16 mouse cellular contexts compared by ENCODE assay signal in the genomic region with DNA sequence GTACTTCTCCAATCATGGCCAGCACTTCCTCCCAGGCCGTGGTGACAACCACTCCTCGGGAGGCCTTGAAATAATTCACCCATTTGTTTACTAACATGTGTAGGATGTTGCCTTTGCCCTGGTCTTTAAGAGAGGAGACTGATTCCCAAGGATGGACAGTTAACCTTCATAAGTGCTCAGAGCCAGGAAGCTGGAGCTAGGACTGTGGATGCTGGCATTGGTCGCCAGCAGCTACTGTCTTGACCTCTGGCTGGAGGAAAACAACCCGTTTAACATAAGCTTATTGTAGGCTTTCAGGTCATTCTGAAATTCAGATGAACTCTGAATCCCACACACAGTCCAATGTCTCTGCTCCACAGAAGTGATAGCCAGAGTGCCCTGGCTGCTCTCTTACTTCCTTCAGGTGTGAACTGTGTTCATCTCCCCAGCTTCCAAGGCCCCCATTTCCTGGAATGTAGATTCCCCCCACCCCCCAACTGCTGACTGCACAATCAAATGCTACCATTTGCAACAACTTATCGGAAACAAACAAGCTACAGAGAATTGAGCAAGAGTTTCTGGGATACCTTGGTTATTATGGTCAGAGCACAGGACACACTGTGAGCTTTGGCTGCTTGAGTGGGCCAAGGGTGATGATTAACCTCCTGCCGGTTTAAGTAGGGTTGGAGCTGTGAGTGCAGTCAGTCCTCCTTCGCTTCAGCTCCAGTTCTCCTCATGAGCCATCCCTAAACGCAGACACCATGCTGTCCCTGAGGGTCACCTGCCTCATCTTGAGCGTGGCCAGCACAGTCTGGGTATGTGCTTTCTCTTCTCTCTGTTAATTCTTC. TPM values are rescaled to one million over a fixed set of nuclear protein-coding genes. Genes with fewer than 3 reads are reported as not detected.
DNase-seq lines count a peak whose midpoint lies in the region; ATAC-seq and TF ChIP-seq lines count a peak whose summit lies in the region.
"Had no signal": no experiment of that assay in that cellular context is flagged by ENCODE, and none has a peak within 500 bp of the region (broad histone marks: within the 10 kb centered on the region; RNA-seq: fewer than 3 reads in every experiment).

A gene (plus strand): TSS at position 602 of the 827 bp plus-strand sequence.

- WGBS in liver, postnatal 0 days (ENCODE audit: insufficient replicate concordance): 51% methylated on average over 9 of the region's 9 CpGs
- WGBS in hindbrain, embryonic 12.5 days: 86% methylated on average over 9 of the region's 9 CpGs

- intact Hi-C loops in heart, postnatal 36 days (cut with DNase I): no loop called here

- peak within 1 kb of the TSS; percentile 42 for H3K4me2 ChIP-seq in liver, postnatal 0 days (ENCODE audit: low read depth, low read length)
- H3K4me2 ChIP-seq in hindbrain, embryonic 12.5 days (replicated peaks): no peak within 1 kb of the TSS
- H3K4me2 ChIP-seq: forebrain, embryonic 15.5 days; limb, embryonic 13.5 days; midbrain, embryonic 12.5 days had no signal

- H3K9me3 ChIP-seq in liver, postnatal 0 days (ENCODE audit: low read length): no peaks in the 10 kb centered on the region
- H3K9me3 ChIP-seq in hindbrain, embryonic 12.5 days (replicated peaks): no peaks in the 10 kb centered on the region
- H3K9me3 ChIP-seq: forebrain, embryonic 15.5 days; limb, embryonic 13.5 days; midbrain, embryonic 12.5 days had no signal

- peak; percentile 88 for TF ChIP-seq EP300 in liver, postnatal 0 days (IDR thresholded peaks at IDR 0.05; ENCODE audit: low read depth)

- H3K36me3 ChIP-seq in liver, postnatal 0 days (replicated peaks; ENCODE audit: insufficient read depth, low read length): no peaks in the 10 kb centered on the region
- H3K36me3 ChIP-seq in hindbrain, embryonic 12.5 days: no peaks in the 10 kb centered on the region
- H3K36me3 ChIP-seq: forebrain, embryonic 15.5 days; limb, embryonic 13.5 days; midbrain, embryonic 12.5 days had no signal

- peak within 1 kb of the TSS; percentile 67 for H3K9ac ChIP-seq in liver, postnatal 0 days (replicated peaks)
- H3K9ac ChIP-seq in hindbrain, embryonic 12.5 days: no peak within 1 kb of the TSS
- H3K9ac ChIP-seq: forebrain, embryonic 15.5 days; limb, embryonic 13.5 days; midbrain, embryonic 12.5 days had no signal

- H3K4me3 ChIP-seq in liver, postnatal 0 days (ENCODE audit: low read depth, low read length): peak within 1 kb of the TSS; percentile 47
- no peak within 1 kb of the TSS for H3K4me3 ChIP-seq in hindbrain, embryonic 12.5 days
- H3K4me3 ChIP-seq: forebrain, embryonic 15.5 days; limb, embryonic 13.5 days; midbrain, embryonic 12.5 days had no signal

- DNase-seq in heart, adult 11 months: peak; percentile 68
- no peak for DNase-seq in heart, postnatal 36 days
- peak; percentile 75 for DNase-seq in kidney, adult 18-20 months
- DNase-seq in kidney, postnatal 36 days: peak; percentile 74
- peak; percentile 70 for DNase-seq in liver, postnatal 0 days
- DNase-seq in spleen, adult 18-20 months: no peak
- DNase-seq in frontal cortex, adult 2 months (ENCODE audit: extremely low spot score in 1 of 2, low spot score in 1 of 2): no peak
- DNase-seq: cerebellum, postnatal 36 days; heart, postnatal 4 days; lung, postnatal 14 days had no signal

- H3K27ac ChIP-seq in liver, postnatal 0 days (ENCODE audit: low read depth): peak within 1 kb of the TSS; percentile 93
- H3K27ac ChIP-seq in hindbrain, embryonic 12.5 days: no peak within 1 kb of the TSS
- H3K27ac ChIP-seq: forebrain, embryonic 15.5 days; limb, embryonic 13.5 days; midbrain, embryonic 12.5 days had no signal

- TF ChIP-seq CTCF in liver, postnatal 0 days (IDR thresholded peaks at IDR 0.05; ENCODE audit: low read depth): no peak

- ATAC-seq in liver, postnatal 0 days: peak; percentile 96
- ATAC-seq in hindbrain, embryonic 12.5 days (ENCODE audit: low FRiP score): no peak
- ATAC-seq: forebrain, embryonic 15.5 days had no signal

- no peaks in the 10 kb centered on the region for H3K27me3 ChIP-seq in liver, postnatal 0 days (ENCODE audit: insufficient read depth, low read length)
- no peaks in the 10 kb centered on the region for H3K27me3 ChIP-seq in hindbrain, embryonic 12.5 days
- H3K27me3 ChIP-seq: forebrain, embryonic 15.5 days; limb, embryonic 13.5 days; midbrain, embryonic 12.5 days had no signal

- H3K4me1 ChIP-seq in liver, postnatal 0 days (ENCODE audit: insufficient read depth): no peaks in the 10 kb centered on the region; the same call in 1 of the 2 replicates
- no peaks in the 10 kb centered on the region for H3K4me1 ChIP-seq in hindbrain, embryonic 12.5 days
- H3K4me1 ChIP-seq: limb, embryonic 13.5 days; midbrain, embryonic 12.5 days had no signal

RNA-seq across cellular contexts. Expression of the gene that starts here (rescaled TPM):
- total RNA-seq in heart, postnatal 36 days (2021): not detected
- polyA plus RNA-seq in liver, postnatal 0 days (2015; fragmentation: Nextera tagmentation; extraction: Ambion mirVana): 4,366 and 4,944 TPM in 2 replicates
- not detected in 2 replicates for polyA plus RNA-seq in hindbrain, embryonic 12.5 days (2016; fragmentation: Nextera tagmentation; extraction: Ambion mirVana)
- polyA plus RNA-seq in frontal cortex, adult 2 months (2012; rRNA removed): 0.06 and 0.21 TPM in 2 replicates
- total RNA-seq: left cerebral cortex, adult 8-10 months had no signal
- polyA plus RNA-seq: embryonic facial prominence, embryonic 14.5 days; forebrain, embryonic 15.5 days; midbrain, embryonic 12.5 days had no signal

Comparison
In these comparisons a context has a peak if more than half of its experiments do, and no peak if none do; other contexts are left out.
1. RNA of the gene that starts here (polyA plus RNA-seq): 4,366 to 4,944 TPM in liver, postnatal 0 days; 0.06 to 0.21 TPM in frontal cortex, adult 2 months and not detected in hindbrain, embryonic 12.5 days; every median in the first group is over 1,000 times any median in the second.
2. DNase-seq: peak in heart, adult 11 months (single experiment), kidney, adult 18-20 months (single experiment), kidney, postnatal 36 days (2 of 2) and liver, postnatal 0 days (single experiment); none in heart, postnatal 36 days (0 of 2), spleen, adult 18-20 months (0 of 2) and frontal cortex, adult 2 months (0 of 2).